Mouse (Mus musculus): ENCODE data around the gene Cat. TPM values are rescaled to one million over a fixed set of nuclear protein-coding genes. Genes with fewer than 3 reads are reported as not detected.

Cat gene
- polyA plus RNA-seq (2015; fragmentation: Nextera tagmentation; extraction: Ambion mirVana), result 73.5 and 88.0 TPM in 2 replicates

DNA sequence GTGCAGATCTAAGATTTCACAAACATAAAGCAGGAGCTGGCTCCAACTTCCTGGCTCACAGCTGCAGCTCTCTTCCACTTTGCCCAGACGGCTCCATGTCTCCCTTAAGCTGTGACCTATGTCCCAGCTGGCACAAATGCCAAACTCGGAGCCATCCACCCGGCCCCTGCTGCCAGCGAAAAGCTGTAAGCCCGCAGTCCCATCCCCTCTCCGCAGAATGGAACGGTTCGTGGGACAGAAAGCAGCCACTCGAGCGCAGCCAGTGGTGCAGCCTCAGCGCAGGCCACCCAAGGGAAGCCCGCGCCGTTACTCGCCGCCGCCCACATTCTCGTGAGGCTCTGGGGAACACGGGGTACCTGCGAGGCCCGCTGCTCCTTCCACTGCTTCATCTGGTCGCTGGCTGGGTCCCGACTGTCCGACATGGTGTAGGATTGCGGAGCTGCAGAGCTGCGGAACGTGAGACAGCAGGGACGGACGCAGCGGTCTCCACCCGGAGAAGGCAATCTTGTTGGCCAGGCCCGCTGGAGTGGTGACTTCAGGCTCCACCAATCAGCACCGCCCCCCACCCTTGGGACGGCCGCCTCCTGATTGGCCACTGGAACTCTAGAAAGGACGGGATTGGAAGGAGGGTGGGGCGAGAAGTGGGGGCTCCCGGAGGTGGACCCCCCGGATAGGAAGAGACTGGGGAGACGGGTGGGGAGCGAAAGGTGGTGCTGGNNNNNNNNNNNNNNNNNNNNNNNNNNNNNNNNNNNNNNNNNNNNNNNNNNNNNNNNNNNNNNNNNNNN lies at the start of gene Cat:
Cat (minus strand) TSS at position 544 of the 785 bp plus-strand sequence.
- Histone ChIP-seq H3K27ac (peak within 1 kb of the TSS; percentile 99), H3K4me1 (replicated peaks) (peaks cover 14% of the 10 kb centered on the region), H3K4me3 (peak within 1 kb of the TSS; percentile 87), H3K4me2 (peak within 1 kb of the TSS; percentile 81), H3K9ac (peak within 1 kb of the TSS; percentile 91), H3K27me3 (no peaks in the 10 kb centered on the region), H3K9me3 (replicated peaks) (no peaks in the 10 kb centered on the region), H3K36me3 (no peaks in the 10 kb centered on the region)
- WGBS, result under 1% methylated on average over 41 of the region's 41 CpGs
- peak; percentile 99 for ATAC-seq (replicated peaks; ENCODE audit: insufficient number of reproducible peaks, insufficient read depth, low FRiP score, low read depth)

DNA sequence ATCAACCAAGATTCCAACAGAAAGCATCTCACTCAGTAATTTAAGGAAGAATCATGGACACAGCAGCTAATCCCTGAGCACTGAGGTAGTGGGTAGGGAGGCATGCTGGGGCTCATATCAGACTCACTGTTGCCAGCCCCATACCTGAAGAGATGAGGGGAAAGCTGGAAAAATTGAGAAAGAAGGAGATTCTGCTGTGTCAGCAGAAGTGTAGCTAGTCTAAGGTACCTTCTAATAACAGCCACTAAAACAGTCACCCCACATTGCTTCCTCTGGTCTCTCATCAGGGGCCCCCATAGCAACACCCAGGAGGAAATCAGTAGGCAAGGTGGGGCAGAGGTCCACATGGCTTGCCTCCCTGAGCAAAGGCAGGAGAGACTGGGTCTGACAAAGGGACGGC lies 40.6 kb upstream of the Cat start:
- Histone ChIP-seq H3K9ac (no peak overlapping the region), H3K27me3 (no peaks in the 10 kb centered on the region), H3K9me3 (replicated peaks) (no peaks in the 10 kb centered on the region), H3K4me1 (replicated peaks) (no peaks in the 10 kb centered on the region), H3K36me3 (no peaks in the 10 kb centered on the region), H3K4me2 (no peak overlapping the region), H3K27ac (no peak overlapping the region), H3K4me3 (no peak overlapping the region)
- WGBS, result 88% methylated on average over 1 of the region's 1 CpGs
- ATAC-seq (replicated peaks; ENCODE audit: insufficient number of reproducible peaks, insufficient read depth, low FRiP score, low read depth), result no peak

DNA sequence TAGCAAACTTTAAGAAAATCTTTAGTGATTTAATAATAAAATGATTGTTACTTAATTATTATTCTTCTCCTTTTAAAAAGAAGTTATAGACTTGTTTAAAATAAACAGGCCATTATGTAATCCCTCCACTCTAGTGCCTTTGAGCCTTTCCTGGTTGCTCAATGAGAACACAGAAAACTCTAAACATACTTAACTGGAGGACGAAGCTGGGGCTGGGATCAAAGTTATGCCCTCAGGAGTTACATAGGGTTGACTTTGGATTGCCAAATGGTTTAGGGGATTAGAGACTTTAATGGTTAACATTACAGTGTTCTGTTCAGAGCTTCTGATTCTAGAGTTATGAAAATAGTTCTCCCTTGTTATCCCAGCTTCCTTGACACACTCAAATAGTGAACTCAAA lies 31.5 kb upstream of the Cat start:
- Histone ChIP-seq H3K36me3 (no peaks in the 10 kb centered on the region), H3K4me2 (no peak overlapping the region), H3K27ac (no peak overlapping the region), H3K4me3 (no peak overlapping the region), H3K9ac (no peak overlapping the region), H3K9me3 (replicated peaks) (no peaks in the 10 kb centered on the region), H3K27me3 (no peaks in the 10 kb centered on the region), H3K4me1 (replicated peaks) (no peaks in the 10 kb centered on the region)
- WGBS, result 80% methylated on average over 1 of the region's 1 CpGs
- no peak for ATAC-seq (replicated peaks; ENCODE audit: insufficient number of reproducible peaks, insufficient read depth, low FRiP score, low read depth)

DNA sequence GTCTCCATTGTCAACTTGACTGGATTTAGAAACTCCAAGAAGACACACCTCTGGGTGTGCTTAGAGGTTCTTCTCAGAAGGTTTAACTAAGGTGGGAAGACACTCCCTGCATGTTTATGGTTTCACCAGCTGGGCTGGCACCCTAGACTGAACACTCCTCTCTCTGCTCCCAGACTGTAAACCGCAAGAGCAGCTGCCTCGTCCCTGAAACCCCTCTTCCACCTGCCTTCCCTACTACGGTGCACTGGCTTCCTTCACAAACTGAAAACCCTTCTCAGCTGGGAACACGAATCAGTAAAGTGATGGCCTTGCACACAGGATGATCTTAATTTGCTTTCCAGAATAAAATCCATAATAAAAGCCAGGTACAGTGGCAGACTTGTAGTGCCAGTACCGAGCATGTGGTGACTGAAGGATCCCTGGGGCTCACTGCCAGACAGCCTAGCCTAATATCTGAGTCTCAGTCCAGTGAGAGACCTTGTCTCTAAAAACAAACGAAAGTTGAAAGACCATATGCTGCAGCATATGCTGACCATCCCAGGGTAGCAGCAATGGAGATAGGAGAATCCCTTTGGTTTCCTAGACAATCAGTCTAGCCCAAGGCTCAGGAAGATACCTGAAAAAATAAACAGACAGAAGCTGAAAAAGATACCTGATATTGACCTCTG lies 30.7 kb upstream of the Cat start:
- no peak overlapping the region for H3K27ac ChIP-seq
- H3K9me3 ChIP-seq (replicated peaks), result no peaks in the 10 kb centered on the region
- ATAC-seq (replicated peaks; ENCODE audit: insufficient number of reproducible peaks, insufficient read depth, low FRiP score, low read depth), result no peak
- H3K27me3 ChIP-seq, result no peaks in the 10 kb centered on the region
- no peaks in the 10 kb centered on the region for H3K36me3 ChIP-seq
- 69% methylated on average over 6 of the region's 6 CpGs for WGBS
- no peak overlapping the region for H3K9ac ChIP-seq
- H3K4me1 ChIP-seq (replicated peaks), result no peaks in the 10 kb centered on the region
- H3K4me2 ChIP-seq, result no peak overlapping the region
- no peak overlapping the region for H3K4me3 ChIP-seq

DNA sequence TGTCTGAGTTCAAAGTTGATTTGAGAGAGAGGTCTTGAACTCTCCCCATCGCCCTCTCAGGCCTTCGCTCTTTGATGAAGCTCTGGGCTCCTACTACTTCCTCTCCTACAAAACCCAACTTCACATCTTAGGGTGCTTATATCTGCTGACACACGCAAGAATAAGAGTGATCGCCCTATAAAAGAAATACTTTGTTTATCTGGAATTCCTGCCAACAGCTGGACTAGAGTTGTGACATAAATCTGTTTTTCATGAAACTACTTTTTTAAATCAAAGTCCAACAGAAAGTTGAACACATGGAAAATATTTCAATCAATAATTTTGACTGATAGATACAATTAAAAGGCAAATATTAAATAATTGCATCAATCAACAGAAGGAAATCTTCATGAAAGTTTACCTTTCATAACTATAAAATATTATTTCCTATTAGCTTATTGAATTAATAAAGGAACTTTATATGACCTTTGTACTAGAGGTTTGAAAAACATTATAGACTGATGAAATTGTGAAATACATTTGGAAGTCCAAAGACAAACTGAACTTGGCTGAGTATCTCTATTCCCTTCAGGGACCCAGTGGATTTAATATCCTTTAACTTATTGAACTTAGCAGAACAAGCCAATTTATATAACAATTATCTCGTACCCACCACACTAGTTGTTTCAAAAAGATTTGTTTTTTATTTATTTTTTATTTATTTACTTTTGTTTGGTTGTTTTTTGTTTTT lies 27.3 kb upstream of the Cat start:
- H3K9me3 ChIP-seq (replicated peaks), result no peaks in the 10 kb centered on the region
- H3K4me1 ChIP-seq (replicated peaks), result no peaks in the 10 kb centered on the region
- no peaks in the 10 kb centered on the region for H3K36me3 ChIP-seq
- no peak overlapping the region for H3K4me3 ChIP-seq
- no peak overlapping the region for H3K9ac ChIP-seq
- no peak overlapping the region for H3K4me2 ChIP-seq
- 68% methylated on average over 5 of the region's 5 CpGs for WGBS
- H3K27me3 ChIP-seq, result no peaks in the 10 kb centered on the region
- no peak overlapping the region for H3K27ac ChIP-seq
- no peak for ATAC-seq (replicated peaks; ENCODE audit: insufficient number of reproducible peaks, insufficient read depth, low FRiP score, low read depth)

DNA sequence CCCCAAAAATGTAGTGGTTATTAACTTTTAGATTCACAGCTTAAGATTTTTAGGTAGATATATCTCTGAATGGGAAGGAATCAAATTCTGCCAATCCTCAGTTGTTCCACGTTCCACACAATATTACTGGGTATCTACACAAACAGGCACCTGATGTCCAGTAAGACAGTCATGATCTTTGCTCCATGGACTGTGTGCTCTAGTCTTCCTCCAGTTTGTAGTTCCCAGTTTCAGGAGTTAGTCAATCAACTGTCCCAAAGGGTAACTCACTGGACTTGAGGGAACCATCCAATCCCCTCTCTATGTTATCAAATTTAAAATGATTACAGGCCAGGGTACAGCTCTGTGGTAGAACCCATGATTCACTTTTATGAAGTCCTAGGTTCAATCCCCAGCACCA lies 26.7 kb upstream of the Cat start:
- Histone ChIP-seq H3K27me3 (no peaks in the 10 kb centered on the region), H3K9ac (no peak overlapping the region), H3K4me2 (no peak overlapping the region), H3K9me3 (replicated peaks) (no peaks in the 10 kb centered on the region), H3K4me1 (replicated peaks) (no peaks in the 10 kb centered on the region), H3K27ac (no peak overlapping the region), H3K4me3 (no peak overlapping the region), H3K36me3 (no peaks in the 10 kb centered on the region)
- WGBS, result 91% methylated on average over 1 of the region's 1 CpGs
- no peak for ATAC-seq (replicated peaks; ENCODE audit: insufficient number of reproducible peaks, insufficient read depth, low FRiP score, low read depth)

DNA sequence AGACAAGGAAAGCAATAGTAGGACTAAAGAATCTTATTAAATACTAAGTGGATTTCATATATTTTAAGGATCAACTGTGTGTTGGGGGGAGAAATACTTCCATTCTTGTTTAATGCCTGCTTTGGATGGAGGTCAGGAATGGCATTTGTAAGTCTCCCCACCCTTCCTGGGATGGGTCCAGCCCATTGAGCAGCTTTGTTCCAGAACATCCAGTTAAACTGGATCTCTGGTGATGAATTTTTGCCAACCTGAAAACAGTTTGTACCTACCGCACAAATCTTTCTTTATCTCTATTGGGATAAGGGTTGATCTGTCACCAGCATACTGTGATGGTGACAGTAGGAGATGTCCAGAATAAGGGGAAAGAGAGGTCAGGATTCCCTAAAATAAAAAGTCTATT lies 26.1 kb upstream of the Cat start:
- H3K4me2 ChIP-seq, result no peak overlapping the region
- H3K4me1 ChIP-seq (replicated peaks), result no peaks in the 10 kb centered on the region
- 59% methylated on average over 1 of the region's 1 CpGs for WGBS
- no peak overlapping the region for H3K9ac ChIP-seq
- no peaks in the 10 kb centered on the region for H3K27me3 ChIP-seq
- no peaks in the 10 kb centered on the region for H3K9me3 ChIP-seq (replicated peaks)
- ATAC-seq (replicated peaks; ENCODE audit: insufficient number of reproducible peaks, insufficient read depth, low FRiP score, low read depth), result no peak
- no peaks in the 10 kb centered on the region for H3K36me3 ChIP-seq
- no peak overlapping the region for H3K27ac ChIP-seq
- no peak overlapping the region for H3K4me3 ChIP-seq

DNA sequence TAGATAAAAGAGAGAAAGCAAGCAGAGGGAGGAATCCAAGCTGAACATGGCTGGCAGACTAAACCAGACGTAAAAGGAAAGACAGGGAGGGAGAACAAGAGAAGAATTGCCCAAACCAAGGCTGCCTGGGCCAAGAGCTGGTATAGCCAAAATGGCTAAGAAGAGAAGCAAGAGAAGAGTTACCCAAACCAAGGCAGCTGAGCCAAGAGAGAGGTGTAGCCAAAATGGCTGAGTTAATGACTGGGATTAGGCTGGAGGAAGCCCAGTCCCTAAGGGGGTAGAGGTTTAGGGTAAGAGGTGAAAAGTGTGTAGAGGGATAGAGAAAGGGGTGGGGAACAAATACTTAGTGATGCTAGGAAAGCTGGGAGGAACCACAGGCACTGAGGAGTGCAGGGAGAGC lies 22.7 kb upstream of the Cat start:
- no peak for ATAC-seq (replicated peaks; ENCODE audit: insufficient number of reproducible peaks, insufficient read depth, low FRiP score, low read depth)
- Histone ChIP-seq H3K9me3 (replicated peaks) (no peaks in the 10 kb centered on the region; the same call in 1 of the 2 replicates), H3K27ac (no peak overlapping the region), H3K4me1 (replicated peaks) (no peaks in the 10 kb centered on the region), H3K9ac (no peak overlapping the region), H3K36me3 (no peaks in the 10 kb centered on the region), H3K4me2 (no peak overlapping the region), H3K4me3 (no peak overlapping the region), H3K27me3 (no peaks in the 10 kb centered on the region)
- 89% methylated on average over 1 of the region's 1 CpGs for WGBS

DNA sequence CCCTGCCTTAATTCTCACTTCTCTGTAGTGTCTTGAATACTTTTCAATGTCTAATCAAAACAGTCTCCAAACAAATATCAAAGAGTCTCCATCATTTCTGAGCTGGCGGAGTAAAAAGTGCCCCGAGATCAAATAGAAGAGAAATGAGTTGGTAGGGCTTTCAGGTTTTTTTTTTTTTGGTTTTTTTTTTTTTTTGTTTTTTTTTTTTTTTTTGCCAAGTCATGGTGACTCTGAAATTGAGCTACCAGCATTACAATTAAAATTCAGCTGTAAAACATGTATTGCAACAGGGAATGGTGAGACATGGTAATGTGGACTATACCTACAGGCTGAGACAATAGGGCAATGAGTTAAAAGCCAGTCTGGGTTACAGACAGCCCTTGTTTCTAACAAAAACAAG lies 21.0 kb upstream of the Cat start:
- no peak overlapping the region for H3K4me3 ChIP-seq
- no peaks in the 10 kb centered on the region for H3K27me3 ChIP-seq
- H3K9ac ChIP-seq, result no peak overlapping the region
- ATAC-seq (replicated peaks; ENCODE audit: insufficient number of reproducible peaks, insufficient read depth, low FRiP score, low read depth), result no peak
- WGBS, result 92% methylated on average over 2 of the region's 2 CpGs
- H3K36me3 ChIP-seq, result no peaks in the 10 kb centered on the region
- no peaks in the 10 kb centered on the region; the same call in 1 of the 2 replicates for H3K9me3 ChIP-seq (replicated peaks)
- no peak overlapping the region for H3K4me2 ChIP-seq
- H3K27ac ChIP-seq, result no peak overlapping the region
- no peaks in the 10 kb centered on the region for H3K4me1 ChIP-seq (replicated peaks)

DNA sequence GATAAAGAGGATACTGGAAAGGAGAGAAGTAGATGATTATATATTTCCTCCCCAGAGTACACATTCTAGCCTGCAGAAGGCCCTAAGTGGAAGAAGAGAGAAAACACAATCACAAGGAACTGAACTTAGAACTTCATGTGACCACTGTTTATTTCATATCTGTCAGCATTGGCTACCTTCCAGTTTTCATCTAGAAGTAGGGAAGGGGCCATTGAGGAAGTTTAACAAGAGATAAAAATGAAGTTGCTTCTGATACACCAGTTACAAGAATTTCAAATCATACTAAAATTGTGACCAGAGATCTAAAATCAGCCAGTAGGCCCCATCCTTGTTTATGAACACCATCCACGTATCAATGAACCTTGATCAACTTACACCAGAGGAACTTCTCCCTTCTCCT lies 19.5 kb upstream of the Cat start:
- ATAC-seq (replicated peaks; ENCODE audit: insufficient number of reproducible peaks, insufficient read depth, low FRiP score, low read depth), result no peak
- WGBS, result 87% methylated on average over 1 of the region's 1 CpGs
- H3K36me3 ChIP-seq, result no peaks in the 10 kb centered on the region

DNA sequence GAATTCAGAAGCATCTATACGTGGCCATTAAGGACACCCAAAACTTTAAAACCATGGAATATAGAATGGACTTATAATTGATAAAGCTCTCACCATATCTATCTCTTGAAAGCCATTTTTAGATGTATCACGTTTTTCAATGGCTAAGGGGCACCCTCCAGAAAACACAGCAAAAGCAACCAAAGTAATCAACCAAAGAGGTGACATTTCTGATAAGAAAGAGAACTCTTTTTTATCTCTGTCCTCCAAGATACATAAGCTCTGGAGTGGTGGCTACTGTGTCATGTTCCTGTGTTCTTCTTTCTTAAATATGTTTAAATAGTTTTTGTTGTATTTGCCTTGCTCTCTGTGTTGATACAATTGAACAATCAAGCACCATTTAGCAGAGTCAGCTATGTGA lies 15.8 kb upstream of the Cat start:
- Histone ChIP-seq H3K9ac (no peak overlapping the region), H3K4me3 (no peak overlapping the region), H3K9me3 (replicated peaks) (no peaks in the 10 kb centered on the region; the same call in 1 of the 2 replicates), H3K36me3 (no peaks in the 10 kb centered on the region), H3K27ac (no peak overlapping the region), H3K4me2 (no peak overlapping the region), H3K27me3 (no peaks in the 10 kb centered on the region), H3K4me1 (replicated peaks) (no peaks in the 10 kb centered on the region)
- ATAC-seq (replicated peaks; ENCODE audit: insufficient number of reproducible peaks, insufficient read depth, low FRiP score, low read depth), result no peak
- 59% methylated on average over 2 of the region's 2 CpGs for WGBS

More for the DNA sequence above, 19.5 kb upstream of the Cat start:
- H3K4me3 ChIP-seq, result no peak overlapping the region
- no peaks in the 10 kb centered on the region for H3K27me3 ChIP-seq
- no peaks in the 10 kb centered on the region; the same call in 1 of the 2 replicates for H3K9me3 ChIP-seq (replicated peaks)
- no peak overlapping the region for H3K9ac ChIP-seq
- H3K27ac ChIP-seq, result no peak overlapping the region
- H3K4me1 ChIP-seq (replicated peaks), result no peaks in the 10 kb centered on the region
- H3K4me2 ChIP-seq, result no peak overlapping the region
